Mouse (Mus musculus): Measurements from ENCODE around the gene Lnx2.

DNA sequence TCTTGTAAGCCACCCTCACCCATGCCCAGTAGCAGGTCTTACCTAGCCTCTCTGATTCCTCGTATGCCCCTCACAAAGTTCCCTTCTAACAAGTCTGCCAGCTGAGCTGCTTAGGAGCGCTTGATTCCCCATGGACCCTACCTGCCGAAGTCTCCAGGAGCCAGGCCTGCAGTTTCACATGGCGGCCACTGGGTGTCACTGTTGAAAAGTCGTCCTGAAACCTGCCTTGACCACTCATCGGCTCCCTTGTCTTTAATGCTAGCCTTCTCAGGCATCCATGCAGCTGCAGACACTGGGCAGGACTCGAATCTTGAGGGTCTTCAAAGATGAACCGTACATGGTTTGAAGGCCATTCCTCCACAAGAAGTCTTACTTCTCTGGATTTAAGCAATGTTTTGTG, 93.2 kb downstream of the Lnx2 start:
- no peak for TF ChIP-seq USF2 (conservative IDR thresholded peaks at IDR 0.05; ENCODE audit: low read depth, low read length)
- no peak for TF ChIP-seq EP300 (IDR thresholded peaks at IDR 0.05; ENCODE audit: low read length)
- peak; percentile 75 to 92 for TF ChIP-seq CTCF (conservative IDR thresholded peaks at IDR 0.05 in 1 of 2, IDR thresholded peaks at IDR 0.05 in 1 of 2; ENCODE audit: low read depth in 2 of 2, low read length in 2 of 2)
- TF ChIP-seq USF1 (IDR thresholded peaks at IDR 0.05; ENCODE audit: low read depth, low read length) = no peak
- no peak for TF ChIP-seq MAZ (IDR thresholded peaks at IDR 0.05; ENCODE audit: low read depth, low read length)
- TF ChIP-seq MEF2A (IDR thresholded peaks at IDR 0.05; ENCODE audit: borderline replicate concordance, low read depth, low read length) = no peak
- no peak for TF ChIP-seq MYC (IDR thresholded peaks at IDR 0.05; ENCODE audit: low read depth, low read length)
- no peak for TF ChIP-seq E2F4 (IDR thresholded peaks at IDR 0.05; ENCODE audit: insufficient replicate concordance, low read depth, low read length)
